ENCODE assay signal across 25 mouse cellular contexts in the genomic region with DNA sequence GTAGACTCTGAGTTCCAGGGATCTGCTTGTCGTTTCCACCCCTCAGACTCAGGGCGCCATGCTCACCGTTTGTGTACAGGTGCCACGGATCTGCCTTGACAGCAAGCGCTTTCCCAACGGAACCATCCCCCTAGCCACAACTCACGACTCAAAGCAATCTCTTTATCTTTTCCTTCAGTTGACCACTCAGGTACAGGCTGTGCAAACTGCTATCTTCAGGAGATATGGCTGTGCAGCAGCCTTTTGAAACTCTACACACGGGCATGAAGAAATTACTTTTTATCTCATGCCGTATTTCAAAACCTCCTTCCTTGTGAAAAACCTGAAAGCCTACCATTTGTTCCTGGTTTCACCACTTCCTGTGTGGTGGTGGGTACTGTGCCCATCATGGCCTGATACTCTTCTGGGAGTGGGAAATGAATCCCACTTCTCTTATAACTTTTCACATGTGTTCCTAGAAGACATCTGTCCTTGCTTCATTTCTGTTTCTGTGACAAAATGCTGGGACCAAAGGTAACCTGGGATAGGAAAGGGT. TPM values are rescaled to one million over a fixed set of nuclear protein-coding genes. Genes with fewer than 3 reads are reported as not detected.
DNase-seq lines count a peak whose midpoint lies in the region; ATAC-seq and TF ChIP-seq lines count a peak whose summit lies in the region.
"Had no signal": no experiment of that assay in that cellular context is flagged by ENCODE, and none has a peak within 500 bp of the region (broad histone marks: within the 10 kb centered on the region; RNA-seq: fewer than 3 reads in every experiment).

No protein-coding gene starts in this region.

- no peak overlapping the region for H3K9ac ChIP-seq in midbrain, embryonic 11.5 days (ENCODE audit: low read length)
- H3K9ac ChIP-seq in intestine, embryonic 16.5 days (ENCODE audit: low read depth, low read length) = no peak overlapping the region
- H3K9ac ChIP-seq: forebrain, embryonic 13.5 days; hindbrain, embryonic 12.5 days; hindbrain, embryonic 15.5 days had no signal

- H3K4me1 ChIP-seq in midbrain, embryonic 11.5 days (ENCODE audit: control insufficient read depth, insufficient read depth, low read length) = no peaks in the 10 kb centered on the region
- H3K4me1 ChIP-seq in midbrain, embryonic 10.5 days = peaks cover 22% of the 10 kb centered on the region
- peaks cover 11% of the 10 kb centered on the region for H3K4me1 ChIP-seq in bone marrow, adult 2 months (ENCODE audit: control insufficient read depth, insufficient read depth, low read length)
- no peaks in the 10 kb centered on the region for H3K4me1 ChIP-seq in intestine, embryonic 16.5 days (ENCODE audit: control insufficient read depth, insufficient read depth, low read length)

- H3K4me3 ChIP-seq in midbrain, embryonic 11.5 days (ENCODE audit: low read depth, low read length) = no peak overlapping the region
- H3K4me3 ChIP-seq in midbrain, embryonic 10.5 days = no peak overlapping the region
- H3K4me3 ChIP-seq in bone marrow, adult 2 months (replicated peaks; ENCODE audit: control insufficient read depth, low read depth, low read length) = peak overlapping the region; percentile 21
- H3K4me3 ChIP-seq in intestine, embryonic 16.5 days (ENCODE audit: low read length) = no peak overlapping the region
- H3K4me3 ChIP-seq: forebrain, embryonic 10.5 days; forebrain, embryonic 13.5 days; hindbrain, embryonic 12.5 days; hindbrain, embryonic 15.5 days had no signal

- TF ChIP-seq POLR2A in bone marrow, adult 2 months (IDR thresholded peaks at IDR 0.05; ENCODE audit: borderline replicate concordance, control insufficient read depth, low read depth, low read length) = no peak

- no peak for TF ChIP-seq CTCF in bone marrow, adult 2 months (IDR thresholded peaks at IDR 0.05; ENCODE audit: control insufficient read depth, insufficient read depth, low read length)

- no peak for ATAC-seq in midbrain, embryonic 11.5 days (ENCODE audit: low FRiP score)
- ATAC-seq in intestine, embryonic 16.5 days = peak; percentile 55
- peak; percentile 33 for ATAC-seq in megakaryocyte-erythroid progenitor cell, adult 5-6 weeks (replicated peaks; ENCODE audit: low FRiP score, low TSS enrichment, poor library complexity, severe bottlenecking)
- ATAC-seq: activated CD4-positive, CD25-positive, alpha-beta regulatory T cell, adult 4 months; CD4-positive, CD25-positive, alpha-beta regulatory T cell, adult 4 months; forebrain, embryonic 13.5 days; forebrain, embryonic 16.5 days had no signal

- H3K36me3 ChIP-seq in midbrain, embryonic 11.5 days (ENCODE audit: control insufficient read depth, insufficient read depth, low read length) = no peaks in the 10 kb centered on the region
- no peaks in the 10 kb centered on the region for H3K36me3 ChIP-seq in midbrain, embryonic 10.5 days
- H3K36me3 ChIP-seq in intestine, embryonic 16.5 days (ENCODE audit: control insufficient read depth, insufficient read depth, low read length) = no peaks in the 10 kb centered on the region
- H3K36me3 ChIP-seq: forebrain, embryonic 10.5 days; hindbrain, embryonic 12.5 days; hindbrain, embryonic 15.5 days had no signal

- H3K4me2 ChIP-seq in midbrain, embryonic 11.5 days = no peak overlapping the region
- no peak overlapping the region for H3K4me2 ChIP-seq in intestine, embryonic 16.5 days (ENCODE audit: low read depth, low read length)
- H3K4me2 ChIP-seq: forebrain, embryonic 13.5 days; heart, embryonic 11.5 days; hindbrain, embryonic 12.5 days; hindbrain, embryonic 15.5 days had no signal

- no peaks in the 10 kb centered on the region for H3K9me3 ChIP-seq in midbrain, embryonic 11.5 days (ENCODE audit: control insufficient read depth, low read length)
- H3K9me3 ChIP-seq in midbrain, embryonic 10.5 days (replicated peaks) = no peaks in the 10 kb centered on the region
- no peaks in the 10 kb centered on the region for H3K9me3 ChIP-seq in intestine, embryonic 16.5 days (ENCODE audit: control insufficient read depth, low read length)
- H3K9me3 ChIP-seq: forebrain, embryonic 10.5 days; forebrain, embryonic 13.5 days; hindbrain, embryonic 12.5 days; hindbrain, embryonic 15.5 days had no signal

- 86% methylated on average over 9 of the region's 9 CpGs for WGBS in midbrain, embryonic 11.5 days
- WGBS in midbrain, embryonic 10.5 days = 89% methylated on average over 9 of the region's 9 CpGs
- 19% methylated on average over 9 of the region's 9 CpGs for WGBS in bone marrow, adult 2 months
- WGBS in intestine, embryonic 16.5 days = 62% methylated on average over 9 of the region's 9 CpGs

- DNase-seq in midbrain, embryonic 11.5 days (ENCODE audit: low spot score, missing footprints) = peak; percentile 81
- no peak for DNase-seq in midbrain, embryonic 10.5 days (ENCODE audit: low spot score)
- no peak for DNase-seq in kidney, postnatal 4 days
- no peak for DNase-seq in T-cell, adult 2 months (ENCODE audit: low spot score)
- DNase-seq in urinary bladder, adult 2 months (ENCODE audit: low spot score) = no peak
- DNase-seq: adrenal gland, adult 8-10 months; adrenal gland, postnatal 36 days; cerebellum, adult 11-12 months; cerebellum, adult 8-10 months; cerebellum, postnatal 10 days; cerebellum, postnatal 36 days; gastrocnemius, postnatal 10 days; gastrocnemius, postnatal 36 days; heart, adult 11 months had no signal

- H3K27ac ChIP-seq in midbrain, embryonic 11.5 days (ENCODE audit: low read depth, low read length) = no peak overlapping the region
- no peak overlapping the region for H3K27ac ChIP-seq in midbrain, embryonic 10.5 days (replicated peaks)
- H3K27ac ChIP-seq in bone marrow, adult 2 months (ENCODE audit: control insufficient read depth, insufficient read depth, low read depth, low read length, poor library complexity) = peak overlapping the region; percentile 36; the same call in 1 of the 2 replicates
- no peak overlapping the region for H3K27ac ChIP-seq in intestine, embryonic 16.5 days (ENCODE audit: low read length)
- H3K27ac ChIP-seq: forebrain, embryonic 10.5 days; forebrain, embryonic 13.5 days; hindbrain, embryonic 12.5 days; hindbrain, embryonic 15.5 days had no signal

- H3K27me3 ChIP-seq in midbrain, embryonic 11.5 days (ENCODE audit: control insufficient read depth, insufficient read depth, low read length) = no peaks in the 10 kb centered on the region
- no peaks in the 10 kb centered on the region for H3K27me3 ChIP-seq in midbrain, embryonic 10.5 days (ENCODE audit: low read depth, poor library complexity, severe bottlenecking)
- no peaks in the 10 kb centered on the region for H3K27me3 ChIP-seq in intestine, embryonic 16.5 days (replicated peaks; ENCODE audit: control insufficient read depth, insufficient read depth, low read length)
- H3K27me3 ChIP-seq: forebrain, embryonic 13.5 days; hindbrain, embryonic 12.5 days; hindbrain, embryonic 15.5 days had no signal

RNA-seq across cellular contexts. Expression of a gene that starts 34.1 kb away (rescaled TPM):
- 22.6 and 25.6 TPM in 2 replicates for polyA plus RNA-seq in midbrain, embryonic 11.5 days (2014; fragmentation: Nextera tagmentation; extraction: Ambion mirVana)
- 18.6 and 20.2 TPM in 2 replicates for polyA plus RNA-seq in midbrain, embryonic 10.5 days (2016; fragmentation: Nextera tagmentation; extraction: Ambion mirVana)
- polyA plus RNA-seq in bone marrow, adult 2 months (2011; ENCODE audit: insufficient read depth, insufficient read length, low replicate concordance, missing spikeins) = 91.8 and 162 TPM in 2 replicates
- 1.9 and 2.2 TPM in 2 replicates for polyA plus RNA-seq in intestine, embryonic 16.5 days (2015; fragmentation: Nextera tagmentation; extraction: Ambion mirVana)
- total RNA-seq in megakaryocyte-erythroid progenitor cell, adult 5-6 weeks (2014; fragmentation: Nextera tagmentation) = 29.9 and 35.0 TPM in 2 replicates
- 22.7 and 29.0 TPM in 2 replicates for total RNA-seq in megakaryocyte-erythroid progenitor cell, adult 5-6 weeks (2017)
- polyA plus RNA-seq in urinary bladder, adult 2 months (2012; rRNA removed) = 8.7 and 9.1 TPM in 2 replicates
